Mouse (Mus musculus) adrenal gland, adult 2 months (tissue): ENCODE data around the gene Mgat5b. TPM values are rescaled to one million over a fixed set of nuclear protein-coding genes. Genes with fewer than 3 reads are reported as not detected.
"Not testable (repeated sequence)": the region's sequence is repeated elsewhere in the genome, so short reads cannot be mapped to it uniquely, and the experiment has no call there.

Source experiments
- DNase-seq: peaks from one replicate; pipeline ENCODE4 v3.0.0; 2021
- long read RNA-seq: library from polyadenylated mRNA; stranded (forward); transcript quantifications from one replicate; pipeline ENCODE4 v2.0.0, GENCODE M21; 2021
- polyA plus RNA-seq: library from polyadenylated mRNA; depleted of rRNA; stranded (reverse); fragments of >200 nt; gene quantifications from 2 replicates; pipeline ENCODE4 v1.2.3, GENCODE M21; 2012; rRNA removed
- total RNA-seq, 2 experiments: library from RNA; stranded (reverse); gene quantifications; 2 replicates each; pipeline ENCODE4 v1.2.3; 2021

The Mgat5b gene
- total RNA-seq (under 1 TPM; 0.21 to 0.92 TPM), polyA plus RNA-seq (1.8 and 1.9 TPM in 2 replicates)
- long read RNA-seq: 0 reads

- DNase-seq: peak; percentile 85
These were observed at the start of gene Mgat5b for GRCm38 (mm10) chr11:116918323-116919185. Gene Mgat5b (plus strand): TSS chr11:116918863.

- no peak for DNase-seq
These were observed 49.4 kb upstream of the Mgat5b start for GRCm38 (mm10) chr11:116869223-116869622.

GRCm38 (mm10) chr11:116869641-116870040, 49.0 kb upstream of the Mgat5b start:
- no peak for DNase-seq

DNA sequence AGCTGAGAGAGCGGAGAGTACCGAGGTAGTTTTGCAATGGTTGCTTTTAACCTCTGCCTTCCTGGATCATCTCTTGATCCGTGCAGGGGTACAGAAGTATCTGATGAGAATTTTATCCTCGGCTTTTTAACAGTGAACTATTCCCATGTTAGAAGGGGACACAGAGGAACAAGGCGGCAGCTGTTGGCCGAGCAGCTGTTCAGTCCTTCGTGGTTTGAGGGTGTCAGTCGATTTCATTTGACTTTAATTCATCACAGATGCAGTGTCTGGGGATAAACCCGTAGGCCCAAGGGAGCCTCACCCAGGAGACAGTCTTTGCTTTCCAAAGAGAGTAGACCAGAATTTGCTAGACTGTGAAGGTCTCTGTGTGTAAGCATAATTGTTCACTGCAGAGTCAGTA, 47.1 kb upstream of the Mgat5b start:
- no peak for DNase-seq

GRCm38 (mm10) chr11:116873987-116874386, 44.7 kb upstream of the Mgat5b start:
- DNase-seq: no peak

GRCm38 (mm10) chr11:116878454-116878853, 40.2 kb upstream of the Mgat5b start:
- DNase-seq: no peak

DNA sequence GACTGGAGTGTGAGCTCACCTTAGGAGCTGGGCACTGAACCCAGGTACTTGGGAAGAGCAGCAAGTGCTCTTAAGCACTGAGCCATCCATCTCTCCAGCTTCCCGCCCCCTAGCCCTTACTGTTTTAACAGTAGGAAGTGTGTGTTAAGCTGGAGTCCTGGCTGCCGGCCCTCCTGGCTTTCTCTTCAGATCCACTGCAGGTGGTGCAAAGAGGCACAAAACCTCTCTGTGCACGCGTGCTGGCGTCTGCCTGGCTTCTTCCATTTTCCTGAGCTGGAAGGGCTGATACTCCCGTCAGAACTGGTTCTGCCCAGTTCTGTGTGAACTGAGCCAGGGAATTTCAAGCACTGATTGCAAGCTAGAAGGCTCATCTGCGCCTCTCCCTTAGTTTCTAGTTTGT, 37.8 kb upstream of the Mgat5b start:
- no peak for DNase-seq

- DNase-seq: no peak
These were observed 37.2 kb upstream of the Mgat5b start for GRCm38 (mm10) chr11:116881440-116881839.

GRCm38 (mm10) chr11:116882446-116882845, 36.2 kb upstream of the Mgat5b start:
- no peak for DNase-seq

DNA sequence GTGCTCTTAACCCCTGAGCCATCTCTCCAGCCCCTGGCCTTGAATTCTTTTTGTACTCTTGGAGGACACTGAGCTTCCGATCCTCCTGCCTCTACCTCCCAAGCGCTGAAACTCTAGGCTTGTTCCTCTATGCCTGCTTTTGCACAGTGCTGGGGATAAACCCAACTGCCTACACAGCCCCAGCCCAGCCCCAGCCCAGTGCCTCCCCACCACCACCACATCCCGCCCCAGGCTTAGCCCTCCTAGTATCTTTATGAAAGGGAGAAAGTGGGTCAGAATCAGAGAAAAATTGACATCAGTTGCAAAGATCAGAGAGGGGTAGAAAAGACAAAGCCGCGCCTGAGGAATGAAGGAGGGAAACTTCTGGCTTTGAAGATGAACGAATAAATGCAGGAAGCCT, 34.6 kb upstream of the Mgat5b start:
- no peak for DNase-seq

DNA sequence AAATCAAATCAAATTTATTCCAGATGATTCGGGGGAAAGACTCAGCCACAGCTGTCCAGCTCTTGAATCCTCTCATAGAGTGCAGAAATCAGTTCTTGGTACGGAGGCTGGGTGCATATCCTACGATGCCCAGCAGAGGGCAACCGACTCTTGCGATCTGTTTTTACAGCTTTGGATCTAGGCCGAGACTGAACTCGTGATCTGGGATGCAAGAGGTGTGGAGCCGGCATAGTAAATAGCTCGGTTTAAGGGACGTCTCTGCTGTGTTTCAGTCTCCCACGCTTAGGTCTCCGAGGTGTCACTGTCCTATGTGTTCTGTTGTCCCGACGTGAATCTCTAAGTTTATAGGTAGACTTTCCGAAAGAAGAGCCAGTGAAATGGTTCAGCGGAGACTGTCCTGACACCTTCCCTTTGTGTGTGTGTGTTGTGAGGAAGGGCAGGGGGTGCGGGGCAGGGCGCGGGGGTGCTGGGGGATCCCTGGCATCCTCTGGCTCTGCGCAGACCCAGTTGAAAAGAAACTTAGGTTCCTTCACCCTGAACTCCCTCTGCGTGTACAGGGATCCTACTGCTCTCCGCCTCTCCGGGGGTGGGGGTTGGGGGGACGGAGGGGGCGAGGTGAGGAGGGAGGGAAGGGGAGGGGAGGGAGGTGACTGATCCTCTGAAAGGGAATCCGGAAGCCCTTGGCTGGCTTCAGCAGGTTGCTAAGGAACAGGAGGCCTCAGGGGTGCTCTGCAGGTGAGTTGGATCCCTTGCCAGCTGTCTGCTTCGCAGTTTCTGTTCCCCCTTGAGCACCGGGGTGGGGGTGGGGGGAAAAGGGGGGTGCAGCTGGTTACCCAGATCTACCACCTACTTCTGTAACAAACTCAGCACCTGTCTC, 33.1 kb upstream of the Mgat5b start:
- peak; percentile 77 for DNase-seq

GRCm38 (mm10) chr11:116887136-116887535, 31.5 kb upstream of the Mgat5b start:
- no peak for DNase-seq

GRCm38 (mm10) chr11:116893532-116894442, 24.9 kb upstream of the Mgat5b start:
- no peak for DNase-seq

GRCm38 (mm10) chr11:116895402-116895801, 23.3 kb upstream of the Mgat5b start:
- no peak for DNase-seq

- DNase-seq: no peak
These were observed 19.4 kb upstream of the Mgat5b start for GRCm38 (mm10) chr11:116899247-116899646.

- not testable (repeated sequence) for DNase-seq
These were observed 16.1 kb upstream of the Mgat5b start for GRCm38 (mm10) chr11:116902588-116902987.

DNA sequence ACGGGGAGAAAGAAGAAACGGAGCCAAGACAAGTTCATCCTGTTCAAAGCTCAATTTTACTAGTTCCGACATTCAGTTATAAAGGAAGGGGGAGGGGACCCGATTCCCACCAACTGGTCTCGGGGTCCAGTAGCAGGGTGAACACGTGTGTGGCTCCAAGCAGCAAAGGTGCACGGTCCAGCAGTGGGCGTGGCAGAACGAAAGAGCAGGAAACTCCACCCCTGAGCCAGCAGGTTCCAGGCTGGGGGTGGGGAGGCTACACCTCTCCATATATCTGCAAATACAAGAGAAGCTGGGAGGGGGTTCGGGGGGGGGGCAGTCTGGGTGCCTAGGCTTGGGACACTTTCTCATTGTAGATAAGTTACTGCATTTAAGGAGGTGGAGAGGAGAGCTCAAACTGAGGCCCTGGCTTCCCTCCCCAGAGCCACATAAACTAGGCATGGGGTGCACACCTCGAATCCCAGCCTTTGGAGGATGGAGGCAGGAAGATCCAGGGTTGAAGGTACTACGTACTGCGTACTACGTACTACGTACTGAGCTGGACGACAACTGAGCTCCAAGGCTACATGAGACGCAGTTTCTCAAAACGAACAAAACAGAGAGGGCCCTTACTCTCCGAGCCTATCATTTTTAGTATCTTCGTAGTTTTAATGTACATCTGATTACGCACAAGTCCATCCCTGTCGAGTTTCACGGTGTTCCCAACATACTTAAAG, 12.8 kb upstream of the Mgat5b start:
- peak; percentile 19 for DNase-seq

DNA sequence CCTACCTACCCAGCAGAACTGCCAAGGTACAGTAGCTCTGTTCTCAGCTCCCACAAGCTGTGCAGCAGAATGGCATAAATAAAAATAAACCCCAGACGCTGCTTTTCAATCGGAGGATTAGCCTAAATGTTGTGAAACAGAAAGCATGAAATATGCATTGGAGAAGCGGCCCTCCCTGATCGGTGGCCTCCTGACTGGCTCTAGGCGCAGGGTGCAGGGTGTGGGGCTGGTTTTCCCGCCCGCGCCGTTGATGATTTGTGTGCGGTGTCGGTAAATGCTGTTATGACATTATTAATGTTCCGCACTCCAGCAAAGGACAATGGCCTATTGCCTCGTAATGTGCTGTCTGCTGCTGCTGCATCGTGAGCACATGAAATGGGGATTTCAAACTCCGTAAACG, 5.1 kb upstream of the Mgat5b start:
- no peak for DNase-seq

- DNase-seq: no peak
These were observed 4.3 kb upstream of the Mgat5b start for GRCm38 (mm10) chr11:116914267-116914885.

- DNase-seq: no peak
These were observed 3.4 kb upstream of the Mgat5b start for GRCm38 (mm10) chr11:116915241-116915640.

GRCm38 (mm10) chr11:116917361-116917760, 1.3 kb upstream of the Mgat5b start:
- DNase-seq: no peak
